Mouse (Mus musculus): Measurements from ENCODE around the gene Sco2. TPM values are rescaled to one million over a fixed set of nuclear protein-coding genes. Genes with fewer than 3 reads are reported as not detected.

The Sco2 gene
- polyA plus RNA-seq, 1 experiment from 2014 or later: 14.1 TPM

DNA sequence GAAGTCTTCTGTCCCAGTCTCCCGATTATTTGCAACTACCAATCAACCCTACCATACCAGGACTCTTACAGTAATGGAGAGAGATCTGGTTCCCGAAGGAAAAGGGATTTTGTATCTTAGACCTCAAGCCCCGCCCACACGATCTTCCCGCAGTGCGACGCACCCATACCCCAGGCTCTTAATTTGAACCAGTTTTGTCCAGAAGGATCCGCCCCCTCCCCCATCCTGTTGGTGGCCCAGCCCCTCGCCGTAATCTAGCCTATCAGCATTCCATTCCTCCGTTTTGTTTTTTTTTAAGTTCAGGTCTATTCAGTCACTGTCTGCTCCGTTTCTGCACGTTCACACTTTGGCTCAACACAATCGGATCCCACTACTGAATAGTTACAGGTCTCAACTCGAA, 17.3 kb downstream of the Sco2 start:
- Histone ChIP-seq H3K4me2 (ENCODE audit: low read length) (peak overlapping the region; percentile 94), H3K4me3 (replicated peaks; ENCODE audit: low read length) (peak overlapping the region; percentile 90), H3K27ac (ENCODE audit: low read length) (peak overlapping the region; percentile 81), H3K9ac (replicated peaks; ENCODE audit: low read depth, low read length) (peak overlapping the region; percentile 79), H3K4me1 (replicated peaks; ENCODE audit: control insufficient read depth, insufficient read depth, low read length) (peaks cover 26% of the 10 kb centered on the region), H3K9me3 (ENCODE audit: control insufficient read depth, low read length) (no peaks in the 10 kb centered on the region), H3K36me3 (ENCODE audit: control insufficient read depth, insufficient read depth) (peaks cover 14% of the 10 kb centered on the region), H3K27me3 (replicated peaks; ENCODE audit: control insufficient read depth, insufficient read depth, low read length) (no peaks in the 10 kb centered on the region)
- under 1% methylated on average over 15 of the region's 15 CpGs for WGBS
- ATAC-seq: peak; percentile 66

DNA sequence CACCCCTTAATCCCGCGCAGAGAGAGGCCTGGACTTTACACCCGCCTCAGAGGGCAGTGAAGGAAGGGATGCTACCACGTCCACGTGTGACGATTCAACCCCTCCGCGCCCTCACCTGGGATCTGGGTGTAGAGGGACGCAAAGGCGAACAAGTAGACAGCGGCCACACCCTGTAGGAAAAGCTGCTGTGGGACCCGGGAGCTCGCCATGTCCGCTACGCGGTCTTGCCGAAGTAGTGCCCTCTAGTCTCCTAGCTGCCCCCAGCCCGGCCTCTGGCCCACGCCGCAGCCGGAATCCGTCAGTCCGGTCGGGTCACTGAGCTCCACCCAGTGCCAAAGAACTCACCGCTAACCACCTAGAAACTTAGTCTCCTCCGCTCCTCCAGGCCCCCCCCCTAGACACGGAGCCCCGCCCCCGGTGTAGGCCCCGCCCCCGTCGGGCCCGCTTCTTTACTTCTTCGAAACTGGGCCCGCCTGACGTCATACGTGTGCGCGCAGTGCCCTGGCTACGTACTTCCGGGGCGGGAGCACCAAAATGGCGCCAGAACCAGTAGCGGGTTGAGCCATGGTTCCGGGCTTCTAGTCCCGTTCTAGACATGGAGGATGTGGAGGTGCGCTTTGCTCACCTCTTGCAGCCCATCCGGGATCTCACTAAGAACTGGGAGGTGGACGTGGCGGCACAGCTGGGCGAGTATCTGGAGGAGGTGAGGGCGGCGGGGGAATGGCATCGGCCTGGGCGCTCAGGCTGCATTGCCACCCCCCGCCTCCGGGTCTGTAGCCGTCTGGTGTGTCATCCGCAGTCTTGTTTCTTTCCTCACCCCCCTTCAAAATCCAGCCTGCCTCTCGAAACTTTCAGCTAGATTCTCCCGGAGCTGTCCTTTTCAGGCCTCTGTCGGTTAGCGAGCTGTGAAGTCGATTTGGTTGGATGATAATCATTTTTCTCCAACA, 18.1 kb downstream of the Sco2 start, which contains the start of the genes Lmf2 and Ncaph2:
Gene Lmf2, minus strand, starts transcription at position 419 of the 947 bp plus-strand sequence.
Gene Ncaph2, plus strand, starts transcription at position 479 of the 947 bp plus-strand sequence.
- Histone ChIP-seq H3K9me3 (ENCODE audit: control insufficient read depth, low read length) (no peaks in the 10 kb centered on the region), H3K27ac (ENCODE audit: low read length) (peak within 1 kb of the TSS; percentile 81), H3K36me3 (ENCODE audit: control insufficient read depth, insufficient read depth) (peaks cover 13% of the 10 kb centered on the region), H3K4me3 (replicated peaks; ENCODE audit: low read length) (peak within 1 kb of the TSS; percentile 90), H3K4me2 (ENCODE audit: low read length) (peak within 1 kb of the TSS; percentile 94), H3K27me3 (replicated peaks; ENCODE audit: control insufficient read depth, insufficient read depth, low read length) (no peaks in the 10 kb centered on the region), H3K9ac (replicated peaks; ENCODE audit: low read depth, low read length) (peak within 1 kb of the TSS; percentile 79), H3K4me1 (replicated peaks; ENCODE audit: control insufficient read depth, insufficient read depth, low read length) (peaks cover 26% of the 10 kb centered on the region)
- peak; percentile 94 for ATAC-seq
- under 1% methylated on average over 63 of the region's 64 CpGs for WGBS

DNA sequence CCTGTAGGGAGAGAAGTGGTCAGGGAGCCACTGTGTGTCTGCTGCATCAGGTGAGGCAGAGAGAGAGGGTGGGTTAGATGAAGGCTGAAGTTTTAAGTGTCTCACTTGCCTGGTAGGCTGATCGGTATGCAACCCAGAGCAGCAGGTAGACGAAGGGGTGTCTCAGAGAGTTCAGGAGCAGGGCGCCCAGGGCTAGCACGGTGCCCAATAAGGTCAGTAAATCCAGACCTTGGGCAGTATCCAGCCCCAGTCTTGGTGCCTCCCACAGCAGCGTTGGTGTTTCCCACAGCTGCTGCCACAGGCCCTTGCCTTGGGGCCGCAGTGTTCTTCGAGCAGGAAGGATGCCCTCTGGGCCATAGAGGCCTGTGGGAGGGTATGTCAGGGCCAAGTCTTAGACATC, 19.2 kb downstream of the Sco2 start:
- peaks cover 12% of the 10 kb centered on the region for H3K36me3 ChIP-seq (ENCODE audit: control insufficient read depth, insufficient read depth)
- 86% methylated on average over 7 of the region's 7 CpGs for WGBS
- H3K4me2 ChIP-seq (ENCODE audit: low read length): peak overlapping the region; percentile 83
- peaks cover 26% of the 10 kb centered on the region for H3K4me1 ChIP-seq (replicated peaks; ENCODE audit: control insufficient read depth, insufficient read depth, low read length)
- no peak overlapping the region for H3K27ac ChIP-seq (ENCODE audit: low read length)
- H3K9me3 ChIP-seq (ENCODE audit: control insufficient read depth, low read length): no peaks in the 10 kb centered on the region
- no peaks in the 10 kb centered on the region for H3K27me3 ChIP-seq (replicated peaks; ENCODE audit: control insufficient read depth, insufficient read depth, low read length)
- H3K9ac ChIP-seq (replicated peaks; ENCODE audit: low read depth, low read length): peak overlapping the region; percentile 79
- no peak for ATAC-seq
- H3K4me3 ChIP-seq (replicated peaks; ENCODE audit: low read length): peak overlapping the region; percentile 90

DNA sequence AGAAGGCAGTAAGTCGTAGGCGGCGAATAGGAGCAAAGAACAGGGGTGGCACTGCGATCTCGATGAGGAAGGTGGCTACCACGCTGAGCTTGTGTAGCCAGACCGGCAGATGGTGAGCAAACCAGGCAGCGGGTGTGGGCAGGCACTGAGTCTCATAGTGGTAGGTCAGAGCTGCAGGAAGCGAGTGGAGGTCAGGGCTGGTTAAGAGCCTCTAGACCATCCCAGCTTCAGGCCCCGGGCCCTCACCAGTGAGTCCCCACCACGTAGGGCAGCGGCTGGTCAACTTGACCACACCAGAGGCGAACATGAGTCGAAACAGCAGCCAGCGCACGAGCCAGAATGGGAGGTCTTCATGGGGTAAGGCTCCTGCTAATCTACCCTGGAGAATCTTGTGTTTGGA, 19.8 kb downstream of the Sco2 start:
- H3K9me3 ChIP-seq (ENCODE audit: control insufficient read depth, low read length): no peaks in the 10 kb centered on the region
- no peak overlapping the region for H3K4me3 ChIP-seq (replicated peaks; ENCODE audit: low read length)

DNA sequence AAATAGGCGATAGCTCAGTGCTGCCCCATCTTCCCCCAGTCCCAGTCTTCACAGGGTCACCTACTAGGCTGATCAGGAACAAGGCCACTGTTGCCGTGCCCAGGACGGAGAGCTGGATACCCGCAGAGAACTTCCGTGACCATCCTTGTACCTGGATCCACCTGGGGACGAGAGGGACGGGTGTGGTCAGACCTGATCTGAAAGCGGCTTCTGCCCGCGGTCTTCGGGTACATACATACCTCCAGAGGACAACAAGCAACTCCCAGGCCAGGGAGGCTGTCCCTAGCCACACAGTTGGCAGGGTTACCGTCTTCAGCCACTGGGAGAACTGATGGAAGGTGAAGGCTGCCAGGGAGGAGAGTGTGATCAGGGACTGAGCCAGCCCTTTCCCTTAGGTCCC, 20.9 kb downstream of the Sco2 start:
- H3K4me3 ChIP-seq (replicated peaks; ENCODE audit: low read length): no peak overlapping the region
- H3K4me1 ChIP-seq (replicated peaks; ENCODE audit: control insufficient read depth, insufficient read depth, low read length): peaks cover 26% of the 10 kb centered on the region
- no peak for ATAC-seq
- H3K27me3 ChIP-seq (replicated peaks; ENCODE audit: control insufficient read depth, insufficient read depth, low read length): no peaks in the 10 kb centered on the region
- H3K36me3 ChIP-seq (ENCODE audit: control insufficient read depth, insufficient read depth): peaks cover 12% of the 10 kb centered on the region
- WGBS: 95% methylated on average over 12 of the region's 12 CpGs
- H3K9me3 ChIP-seq (ENCODE audit: control insufficient read depth, low read length): no peaks in the 10 kb centered on the region
- no peak overlapping the region for H3K9ac ChIP-seq (replicated peaks; ENCODE audit: low read depth, low read length)
- H3K4me2 ChIP-seq (ENCODE audit: low read length): no peak overlapping the region
- H3K27ac ChIP-seq (ENCODE audit: low read length): no peak overlapping the region

More for the DNA sequence above, 19.8 kb downstream of the Sco2 start:
- no peaks in the 10 kb centered on the region for H3K27me3 ChIP-seq (replicated peaks; ENCODE audit: control insufficient read depth, insufficient read depth, low read length)
- WGBS: 95% methylated on average over 16 of the region's 16 CpGs
- ATAC-seq: no peak
- peaks cover 26% of the 10 kb centered on the region for H3K4me1 ChIP-seq (replicated peaks; ENCODE audit: control insufficient read depth, insufficient read depth, low read length)
- peaks cover 12% of the 10 kb centered on the region for H3K36me3 ChIP-seq (ENCODE audit: control insufficient read depth, insufficient read depth)
- H3K27ac ChIP-seq (ENCODE audit: low read length): no peak overlapping the region
- H3K9ac ChIP-seq (replicated peaks; ENCODE audit: low read depth, low read length): no peak overlapping the region
- no peak overlapping the region for H3K4me2 ChIP-seq (ENCODE audit: low read length)

DNA sequence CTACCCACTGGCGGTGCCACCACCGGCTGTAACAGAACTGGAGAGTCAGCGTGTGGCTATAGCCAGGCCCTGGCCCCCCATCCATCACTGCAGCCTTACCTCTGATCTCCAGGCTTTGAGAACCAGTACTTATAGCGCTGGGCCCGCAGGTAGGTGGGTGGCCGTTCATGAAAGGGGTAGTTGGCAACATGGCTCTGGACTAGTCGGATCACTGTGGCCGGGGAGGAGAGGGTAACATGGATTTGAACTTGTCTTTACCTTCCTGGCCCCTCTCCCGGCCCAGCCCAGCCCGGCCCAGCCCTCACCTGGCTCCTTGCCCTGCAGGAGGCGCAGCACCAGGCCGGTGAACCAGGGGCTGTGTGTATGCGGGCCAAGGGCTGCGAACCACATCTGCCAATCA, 21.6 kb downstream of the Sco2 start:
- Histone ChIP-seq H3K27me3 (replicated peaks; ENCODE audit: control insufficient read depth, insufficient read depth, low read length) (no peaks in the 10 kb centered on the region), H3K9me3 (ENCODE audit: control insufficient read depth, low read length) (no peaks in the 10 kb centered on the region), H3K27ac (ENCODE audit: low read length) (no peak overlapping the region), H3K4me1 (replicated peaks; ENCODE audit: control insufficient read depth, insufficient read depth, low read length) (peaks cover 19% of the 10 kb centered on the region), H3K36me3 (ENCODE audit: control insufficient read depth, insufficient read depth) (peaks cover 12% of the 10 kb centered on the region), H3K4me2 (ENCODE audit: low read length) (no peak overlapping the region), H3K9ac (replicated peaks; ENCODE audit: low read depth, low read length) (no peak overlapping the region), H3K4me3 (replicated peaks; ENCODE audit: low read length) (no peak overlapping the region)
- 96% methylated on average over 14 of the region's 14 CpGs for WGBS
- no peak for ATAC-seq

DNA sequence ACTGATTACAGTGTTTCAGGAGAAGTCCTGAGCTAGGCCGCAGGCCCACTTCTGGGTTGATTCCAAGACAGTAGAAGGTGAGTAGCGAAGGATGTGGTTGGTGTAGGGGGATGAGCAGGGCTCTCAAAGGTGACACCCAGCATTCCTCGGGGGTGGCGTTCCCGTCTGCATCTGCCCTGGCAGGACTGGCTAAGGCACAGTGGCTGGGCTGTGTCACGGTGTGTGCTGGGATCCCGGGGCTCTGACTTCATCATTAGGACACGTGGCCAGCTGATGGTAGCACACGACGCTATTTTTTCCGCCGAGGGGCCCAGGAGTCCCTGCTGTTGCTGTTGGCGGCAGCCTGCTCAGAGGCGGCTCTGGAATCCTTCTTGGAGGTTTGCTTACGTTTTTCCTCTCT, 22.3 kb downstream of the Sco2 start:
- Histone ChIP-seq H3K36me3 (ENCODE audit: control insufficient read depth, insufficient read depth) (peaks cover 12% of the 10 kb centered on the region), H3K4me2 (ENCODE audit: low read length) (no peak overlapping the region), H3K9ac (replicated peaks; ENCODE audit: low read depth, low read length) (no peak overlapping the region), H3K27ac (ENCODE audit: low read length) (no peak overlapping the region), H3K4me1 (replicated peaks; ENCODE audit: control insufficient read depth, insufficient read depth, low read length) (peaks cover 12% of the 10 kb centered on the region), H3K9me3 (ENCODE audit: control insufficient read depth, low read length) (no peaks in the 10 kb centered on the region), H3K27me3 (replicated peaks; ENCODE audit: control insufficient read depth, insufficient read depth, low read length) (no peaks in the 10 kb centered on the region), H3K4me3 (replicated peaks; ENCODE audit: low read length) (no peak overlapping the region)
- no peak for ATAC-seq
- 88% methylated on average over 15 of the region's 15 CpGs for WGBS

DNA sequence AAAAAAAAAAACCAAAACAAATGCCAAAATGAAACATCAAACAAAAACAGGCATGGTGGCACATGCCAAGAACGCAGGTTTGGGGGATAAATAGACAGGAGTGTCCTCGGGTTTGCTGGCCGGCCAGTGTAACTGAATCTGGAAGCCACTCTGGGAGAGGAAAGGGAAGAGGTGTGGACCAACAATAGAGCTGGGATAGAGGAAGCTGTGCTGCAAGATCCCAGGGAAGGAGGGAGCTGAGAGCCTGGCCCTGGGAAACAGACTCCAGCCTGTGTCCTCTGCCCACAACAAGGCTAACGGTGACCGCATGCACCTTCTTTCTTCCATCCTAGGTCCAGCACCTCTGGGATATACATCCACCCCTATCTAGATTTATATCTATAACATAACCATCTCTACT, 23.2 kb downstream of the Sco2 start:
- no peak overlapping the region for H3K9ac ChIP-seq (replicated peaks; ENCODE audit: low read depth, low read length)
- WGBS: 94% methylated on average over 5 of the region's 5 CpGs
- no peak overlapping the region for H3K4me2 ChIP-seq (ENCODE audit: low read length)
- no peaks in the 10 kb centered on the region for H3K27me3 ChIP-seq (replicated peaks; ENCODE audit: control insufficient read depth, insufficient read depth, low read length)
- peaks cover 12% of the 10 kb centered on the region for H3K4me1 ChIP-seq (replicated peaks; ENCODE audit: control insufficient read depth, insufficient read depth, low read length)
- no peak overlapping the region for H3K27ac ChIP-seq (ENCODE audit: low read length)
- no peak for ATAC-seq
- H3K36me3 ChIP-seq (ENCODE audit: control insufficient read depth, insufficient read depth): peaks cover 12% of the 10 kb centered on the region
- no peak overlapping the region for H3K4me3 ChIP-seq (replicated peaks; ENCODE audit: low read length)
- no peaks in the 10 kb centered on the region for H3K9me3 ChIP-seq (ENCODE audit: control insufficient read depth, low read length)

DNA sequence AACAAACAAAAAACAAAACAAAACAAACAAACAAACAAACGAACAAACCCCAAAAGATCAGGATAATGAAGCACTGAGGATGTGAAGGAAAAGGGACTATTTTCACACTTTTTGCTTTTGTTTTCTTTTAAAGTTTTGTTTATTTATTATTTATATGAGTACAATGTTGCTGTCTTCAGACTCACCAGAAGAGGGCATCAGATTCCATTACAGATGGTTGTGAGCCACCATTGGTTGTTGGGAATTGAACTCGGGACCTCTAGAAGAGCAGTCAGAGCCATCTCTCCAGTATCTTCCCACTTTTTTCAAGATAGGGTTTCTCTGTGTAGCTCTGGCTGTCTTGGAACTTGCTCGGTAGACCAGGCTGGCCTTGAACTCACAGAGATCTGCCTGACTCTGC, 30.3 kb downstream of the Sco2 start:
- Histone ChIP-seq H3K36me3 (ENCODE audit: control insufficient read depth, insufficient read depth) (no peaks in the 10 kb centered on the region), H3K27me3 (replicated peaks; ENCODE audit: control insufficient read depth, insufficient read depth, low read length) (no peaks in the 10 kb centered on the region), H3K27ac (ENCODE audit: low read length) (no peak overlapping the region), H3K4me3 (replicated peaks; ENCODE audit: low read length) (no peak overlapping the region), H3K4me1 (replicated peaks; ENCODE audit: control insufficient read depth, insufficient read depth, low read length) (no peaks in the 10 kb centered on the region), H3K9me3 (ENCODE audit: control insufficient read depth, low read length) (no peaks in the 10 kb centered on the region), H3K4me2 (ENCODE audit: low read length) (no peak overlapping the region), H3K9ac (replicated peaks; ENCODE audit: low read depth, low read length) (no peak overlapping the region)
- ATAC-seq: no peak
- WGBS: 93% methylated on average over 3 of the region's 3 CpGs
